Mouse (Mus musculus): ENCODE measurements around the gene Mta3.
"Not testable (repeated sequence)": the region's sequence is repeated elsewhere in the genome, so short reads cannot be mapped to it uniquely, and the experiment has no call there.

Mta3 gene

DNA sequence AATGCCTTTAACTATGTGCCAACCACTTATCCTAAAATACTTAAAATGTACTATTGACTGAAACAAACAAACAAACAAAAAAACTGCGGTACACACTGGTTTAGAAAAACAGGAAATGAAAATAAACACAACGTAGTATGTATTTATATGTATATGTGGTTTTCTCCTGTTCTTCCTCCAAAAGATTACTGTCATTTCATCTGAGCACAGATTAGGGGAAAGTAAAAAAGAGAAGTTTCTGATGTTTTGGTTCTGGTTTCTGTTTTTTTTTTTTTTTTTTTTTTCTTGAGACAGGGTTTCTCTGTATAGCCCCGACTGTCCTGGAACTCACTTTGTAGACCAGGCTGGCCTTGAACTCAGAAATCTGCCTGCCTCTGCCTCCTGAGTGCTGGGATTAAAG lies 3.6 kb downstream of the Mta3 start:
- not testable (repeated sequence) for DNase-seq

DNA sequence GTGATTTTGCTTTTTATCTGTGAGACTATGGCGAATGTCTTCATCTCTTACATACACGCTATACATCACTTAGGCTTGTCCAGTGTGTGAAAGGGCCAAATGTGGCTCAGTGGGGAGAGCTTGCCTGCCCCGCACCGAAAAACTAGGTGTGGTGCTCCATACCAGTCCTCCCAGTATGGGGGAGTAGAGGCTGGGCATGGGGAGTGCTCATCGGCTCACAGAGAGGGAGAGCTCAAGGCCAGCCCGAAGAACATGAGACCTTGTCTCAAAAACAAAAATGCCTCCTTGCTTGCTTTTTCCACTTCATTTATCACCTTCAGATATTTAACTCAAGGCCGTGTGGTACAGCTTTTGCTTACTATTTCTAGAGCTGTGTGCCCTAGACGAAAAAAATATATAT lies 4.7 kb downstream of the Mta3 start:
- no peak for DNase-seq

DNA sequence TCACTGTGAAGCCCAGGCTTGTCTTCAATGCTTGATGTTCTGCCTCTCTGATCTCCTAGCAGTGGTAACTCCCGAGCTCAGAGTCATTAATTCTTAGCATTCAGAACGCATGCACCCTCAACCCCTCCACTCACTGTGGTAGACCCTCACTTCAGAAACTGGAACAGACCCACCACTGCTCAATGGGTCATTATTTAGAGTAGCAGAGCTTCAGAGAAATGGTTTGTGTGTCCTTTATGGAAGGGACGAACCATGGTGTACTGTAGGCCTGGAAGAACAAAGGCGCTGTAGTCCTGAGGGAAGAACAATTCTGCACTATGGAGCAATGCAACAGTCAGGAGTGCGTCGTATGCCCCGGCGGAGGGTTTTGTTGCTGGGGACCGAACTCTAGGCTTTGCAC lies 6.4 kb downstream of the Mta3 start:
- no peak for DNase-seq

DNA sequence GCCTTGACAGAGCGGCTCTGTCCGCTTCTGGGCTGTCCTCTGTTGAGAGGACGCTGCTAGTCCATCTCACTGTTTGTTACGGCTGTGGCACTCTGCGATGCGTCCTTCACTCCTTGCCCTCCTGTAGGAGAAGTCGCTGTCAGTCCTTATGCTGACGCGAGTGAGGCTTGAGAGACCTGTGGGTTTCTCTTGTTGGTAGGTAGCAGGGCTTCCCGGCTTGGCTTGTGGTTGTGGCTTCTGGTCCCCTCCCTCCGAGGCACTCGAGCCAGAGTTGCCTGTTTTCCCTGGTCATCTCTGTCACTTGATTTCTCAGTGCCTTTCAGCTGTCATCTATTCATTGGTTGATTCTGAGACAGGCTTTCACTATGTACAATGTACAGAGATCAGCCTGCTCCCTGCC lies 14.5 kb downstream of the Mta3 start:
- DNase-seq: no peak

DNA sequence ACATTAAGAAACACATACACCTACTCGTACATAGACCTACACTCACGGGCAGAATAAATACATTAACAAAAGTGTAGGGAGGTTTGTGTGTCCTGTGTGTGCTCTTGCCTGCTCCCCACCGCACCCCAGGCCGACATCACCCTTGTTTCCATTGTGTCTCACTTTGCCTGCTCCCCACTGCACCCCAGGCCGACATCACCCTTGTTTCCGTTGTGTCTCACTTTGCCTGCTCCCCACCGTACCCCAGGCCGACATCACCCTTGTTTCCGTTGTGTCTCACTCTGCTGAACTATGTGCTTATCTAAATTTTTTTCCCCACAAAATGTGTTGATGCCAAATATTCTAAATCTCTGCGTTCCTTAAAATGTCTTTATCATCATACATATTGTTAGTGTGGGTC lies 15.2 kb downstream of the Mta3 start:
- DNase-seq: no peak

DNA sequence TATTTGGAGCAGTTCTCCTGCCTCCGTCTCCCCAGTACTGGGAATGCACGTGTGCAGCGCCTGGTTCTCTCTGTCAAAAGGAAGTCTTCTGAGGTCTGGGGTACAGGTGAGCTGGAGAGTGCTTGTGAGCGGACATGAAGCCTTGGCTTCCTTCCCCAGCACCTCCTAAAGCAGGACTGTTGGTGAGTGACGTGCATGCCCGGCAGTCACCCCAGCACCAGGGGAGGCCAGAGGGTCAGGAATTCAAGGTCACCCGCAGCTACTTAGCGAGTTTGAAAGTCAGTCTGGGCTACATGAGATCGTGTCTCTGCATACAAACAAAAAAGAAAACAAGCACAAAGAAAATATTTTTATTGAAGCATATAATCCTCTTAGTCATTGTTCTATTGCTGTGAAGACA lies 17.1 kb downstream of the Mta3 start:
- no peak for DNase-seq

DNA sequence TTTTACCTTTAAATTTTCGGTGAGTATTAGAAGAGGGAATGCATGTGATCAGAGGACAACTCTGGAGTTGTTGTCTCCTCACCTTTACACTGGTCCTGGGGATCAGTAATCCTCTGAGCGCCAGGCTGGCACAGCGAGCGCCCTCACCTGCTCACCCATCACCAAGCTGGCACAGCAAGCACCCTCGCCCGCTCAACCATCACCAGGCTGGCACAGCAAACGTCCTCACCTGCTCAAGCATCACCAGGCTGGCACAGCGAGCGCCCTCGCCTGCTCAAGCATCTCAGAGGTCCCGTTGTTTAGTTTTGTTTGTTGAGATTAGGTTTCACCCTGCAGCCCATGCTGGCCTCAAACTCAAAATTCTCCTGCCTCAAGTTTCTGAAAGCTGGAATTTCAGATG lies 20.5 kb downstream of the Mta3 start:
- DNase-seq: no peak

DNA sequence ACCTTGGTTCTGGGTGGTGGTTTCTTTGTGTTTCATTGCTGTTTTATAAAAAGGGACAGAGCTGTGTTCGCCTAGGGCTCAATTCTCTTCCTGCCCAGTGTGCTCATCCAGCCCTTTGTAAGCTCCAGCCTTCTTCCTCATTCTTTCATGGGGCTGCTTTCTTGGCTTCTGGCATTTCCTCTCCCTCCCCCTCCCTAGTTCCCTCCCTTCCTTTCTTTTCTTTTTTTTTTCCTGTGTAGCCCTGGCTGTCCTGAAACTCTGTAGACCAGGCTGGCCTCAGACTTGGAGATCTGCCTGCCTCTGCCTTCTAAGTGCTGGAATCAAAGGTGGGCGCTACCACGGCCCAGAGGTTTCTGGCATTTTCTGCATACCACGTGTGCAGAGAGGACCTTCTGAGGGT lies 21.7 kb downstream of the Mta3 start:
- no peak for DNase-seq

DNA sequence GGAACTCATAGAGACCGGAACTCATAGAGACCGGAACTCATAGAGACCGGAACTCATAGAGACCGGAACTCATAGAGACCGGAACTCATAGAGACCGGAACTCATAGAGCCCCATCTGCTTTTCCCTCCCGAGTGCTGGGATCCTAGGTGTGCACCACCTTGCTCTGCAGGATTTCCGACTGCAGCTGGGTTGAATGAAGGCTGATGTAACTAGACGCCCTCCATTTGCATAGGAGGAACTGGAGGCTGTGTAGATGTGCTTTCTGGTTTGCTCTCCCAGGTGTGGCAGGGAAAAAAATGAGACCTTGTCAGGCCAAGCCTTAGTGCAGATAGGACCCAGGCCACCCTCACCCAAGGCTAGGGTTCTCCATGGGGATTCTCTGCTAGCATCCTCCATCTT lies 23.1 kb downstream of the Mta3 start:
- DNase-seq: no peak

DNA sequence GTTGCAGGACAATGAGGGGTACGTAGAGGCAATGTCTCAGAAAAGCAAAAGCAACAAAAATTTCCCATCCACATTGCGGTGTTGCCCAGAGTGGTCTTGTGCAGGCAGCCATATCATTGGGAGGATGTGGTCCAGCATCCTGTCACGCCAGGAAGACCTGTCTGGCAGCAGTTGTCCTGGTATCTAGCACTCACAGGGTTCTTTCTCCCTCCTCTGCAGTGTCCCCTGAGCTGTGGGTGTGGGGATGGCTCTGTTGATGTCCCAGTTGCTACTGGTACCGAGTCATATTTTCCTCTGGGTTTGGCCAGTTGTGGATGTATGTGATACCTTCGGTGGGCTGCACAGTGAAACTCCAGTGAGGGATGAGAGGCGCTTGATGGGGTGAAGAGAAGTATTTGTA lies 24.2 kb downstream of the Mta3 start:
- peak; percentile 49 for DNase-seq

DNA sequence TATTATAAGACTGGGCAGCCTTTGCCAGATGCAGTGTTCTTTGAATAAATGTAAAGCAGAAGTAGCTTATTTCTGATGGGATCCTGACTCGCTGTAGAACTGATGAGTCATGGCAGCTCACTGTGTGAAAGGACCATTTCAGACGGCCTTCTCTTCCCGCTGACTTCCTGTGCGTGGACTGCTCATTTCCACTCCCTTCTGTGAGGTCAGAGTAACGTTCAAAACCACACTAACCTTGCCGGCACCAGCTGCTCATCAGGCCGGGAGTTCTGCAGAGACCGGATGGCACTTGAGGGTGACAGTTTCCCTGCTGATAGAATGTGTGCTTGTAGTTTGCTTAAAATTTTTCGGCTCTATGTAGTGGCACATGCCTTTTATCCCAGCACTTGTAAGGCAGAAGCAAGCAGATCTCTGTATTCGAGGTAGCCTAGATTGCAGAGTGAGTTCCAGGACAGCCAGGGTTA lies 26.2 kb downstream of the Mta3 start:
- peak; percentile 65 for DNase-seq

DNA sequence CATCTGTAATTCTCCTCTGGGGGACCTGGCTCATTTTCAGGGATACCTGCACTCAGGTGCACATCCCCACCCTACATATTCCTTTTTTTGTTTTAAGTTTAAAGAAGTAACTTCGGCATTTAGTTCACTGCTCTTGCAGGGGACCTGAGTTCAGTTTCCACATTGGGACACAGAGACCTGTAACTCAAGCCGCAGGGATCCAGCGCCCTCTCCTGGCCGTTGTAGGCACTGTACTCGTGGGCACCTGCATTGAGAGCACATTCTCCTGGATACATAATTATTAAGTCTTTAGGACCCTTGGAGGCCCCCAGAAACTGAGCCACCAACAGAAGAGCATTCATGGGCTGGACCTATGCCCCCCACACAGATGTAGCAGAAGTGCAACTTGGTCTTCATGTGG lies 26.8 kb downstream of the Mta3 start:
- peak; percentile 87 for DNase-seq

DNA sequence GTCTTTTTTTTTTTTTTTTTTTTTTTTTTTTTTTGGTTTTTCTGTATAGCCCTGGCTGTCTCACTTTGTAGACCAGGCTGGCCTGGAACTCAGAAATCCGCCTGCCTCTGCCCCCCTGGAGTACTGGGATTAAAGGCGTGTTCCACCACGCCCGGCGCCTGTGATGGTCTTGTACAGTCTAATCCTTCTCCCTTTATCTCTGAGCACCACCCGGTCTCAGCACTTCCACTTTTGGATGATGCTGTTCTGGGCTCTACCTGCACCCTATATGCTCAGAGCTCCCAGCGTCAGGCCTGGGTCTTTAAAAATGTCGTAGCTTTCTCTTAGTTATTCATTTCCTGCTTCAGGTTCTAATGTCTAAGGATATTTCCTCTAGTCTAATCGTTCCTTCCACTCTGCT lies 30.7 kb downstream of the Mta3 start:
- no peak for DNase-seq

DNA sequence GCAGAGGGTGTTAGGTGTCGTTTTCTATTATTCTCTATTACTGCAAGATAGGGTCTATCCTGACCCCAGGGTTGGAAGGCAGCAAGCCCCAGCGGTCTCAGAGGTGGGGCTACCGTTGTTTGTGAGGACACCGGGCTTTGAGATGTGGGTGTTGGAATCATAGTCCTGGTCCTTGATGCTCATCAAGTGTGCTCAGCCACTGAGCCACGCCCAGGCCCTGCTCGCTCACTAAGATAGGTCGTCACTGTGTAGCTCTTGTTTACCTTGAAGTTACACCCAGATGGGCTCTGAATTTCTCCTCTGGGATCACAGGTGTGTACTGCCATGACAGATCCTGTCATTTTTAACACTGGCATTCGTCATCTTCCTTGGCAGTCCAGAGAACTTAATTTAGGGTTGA lies 31.8 kb downstream of the Mta3 start:
- DNase-seq: no peak

DNA sequence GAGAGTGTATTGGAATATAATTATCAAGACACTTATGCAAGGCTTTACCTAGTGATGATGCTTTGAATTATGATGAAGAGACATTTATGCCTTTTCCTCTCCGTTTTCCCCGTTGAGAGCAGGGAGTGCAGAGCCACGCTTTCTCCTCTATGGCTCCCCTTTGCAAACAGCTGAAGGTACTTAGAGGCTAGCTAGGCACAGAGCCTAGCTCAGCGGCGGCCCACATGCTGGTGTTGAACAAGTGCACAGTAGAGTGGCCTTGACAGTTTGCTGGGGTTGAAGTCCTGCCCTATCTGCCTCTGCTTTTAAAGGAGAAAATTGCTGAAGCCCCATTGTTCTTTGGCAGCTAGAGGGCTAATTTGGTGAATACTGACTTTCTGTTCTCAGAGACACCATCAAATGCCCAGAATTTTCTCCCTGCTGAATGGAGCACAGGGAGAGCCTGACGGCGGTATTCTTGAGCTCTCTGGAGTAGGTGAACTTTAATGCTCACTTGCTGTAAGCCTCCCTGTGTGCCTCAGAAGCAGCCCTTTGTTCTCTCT lies 34.2 kb downstream of the Mta3 start:
- no peak for DNase-seq

DNA sequence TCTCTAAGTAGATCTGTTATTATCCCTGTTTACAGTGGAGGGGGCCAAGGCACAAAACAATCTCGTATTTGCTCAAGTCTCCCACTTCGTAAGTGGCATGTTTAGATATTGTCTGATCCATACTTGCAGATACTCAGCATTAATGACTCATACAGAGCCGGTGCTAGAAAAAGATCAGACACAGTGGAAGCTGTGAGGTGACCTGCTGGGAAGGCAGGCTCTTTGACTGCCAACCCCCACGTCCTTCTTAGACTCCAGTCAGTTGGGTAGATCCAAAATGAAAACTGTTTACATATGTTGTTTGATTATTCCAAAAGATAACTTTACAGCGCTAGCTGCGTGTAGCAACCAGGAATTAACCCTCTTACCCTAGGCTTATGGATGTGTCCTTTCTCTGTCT lies 35.3 kb downstream of the Mta3 start:
- DNase-seq: no peak

DNA sequence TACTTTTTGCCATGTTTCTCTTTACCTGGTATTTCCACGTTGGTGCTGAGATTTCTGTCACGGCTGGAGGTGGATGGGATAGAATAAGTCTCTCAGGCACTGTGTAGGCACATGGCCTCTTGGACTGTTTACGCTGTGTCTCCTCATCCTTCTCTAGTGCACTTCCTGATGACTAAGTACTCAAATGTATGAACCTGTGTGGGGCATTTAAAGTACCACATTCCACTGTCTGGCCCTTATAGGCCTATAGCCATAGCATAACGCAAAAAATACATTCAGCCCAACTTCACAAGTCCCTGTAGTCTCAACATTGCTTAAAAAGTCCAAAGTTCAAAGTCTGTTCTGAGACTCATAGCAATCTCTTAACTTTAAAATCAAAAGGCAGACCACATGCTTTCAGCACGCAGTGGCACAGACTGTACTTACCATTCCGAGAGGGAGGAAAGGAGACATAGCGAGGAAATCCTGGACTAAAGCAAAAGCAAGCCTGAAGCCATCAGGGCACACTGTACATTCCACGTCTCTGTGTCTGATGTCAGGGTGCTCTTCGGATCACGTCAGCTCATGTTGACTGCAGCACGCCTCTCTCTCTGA lies 38.4 kb downstream of the Mta3 start:
- no peak for DNase-seq

DNA sequence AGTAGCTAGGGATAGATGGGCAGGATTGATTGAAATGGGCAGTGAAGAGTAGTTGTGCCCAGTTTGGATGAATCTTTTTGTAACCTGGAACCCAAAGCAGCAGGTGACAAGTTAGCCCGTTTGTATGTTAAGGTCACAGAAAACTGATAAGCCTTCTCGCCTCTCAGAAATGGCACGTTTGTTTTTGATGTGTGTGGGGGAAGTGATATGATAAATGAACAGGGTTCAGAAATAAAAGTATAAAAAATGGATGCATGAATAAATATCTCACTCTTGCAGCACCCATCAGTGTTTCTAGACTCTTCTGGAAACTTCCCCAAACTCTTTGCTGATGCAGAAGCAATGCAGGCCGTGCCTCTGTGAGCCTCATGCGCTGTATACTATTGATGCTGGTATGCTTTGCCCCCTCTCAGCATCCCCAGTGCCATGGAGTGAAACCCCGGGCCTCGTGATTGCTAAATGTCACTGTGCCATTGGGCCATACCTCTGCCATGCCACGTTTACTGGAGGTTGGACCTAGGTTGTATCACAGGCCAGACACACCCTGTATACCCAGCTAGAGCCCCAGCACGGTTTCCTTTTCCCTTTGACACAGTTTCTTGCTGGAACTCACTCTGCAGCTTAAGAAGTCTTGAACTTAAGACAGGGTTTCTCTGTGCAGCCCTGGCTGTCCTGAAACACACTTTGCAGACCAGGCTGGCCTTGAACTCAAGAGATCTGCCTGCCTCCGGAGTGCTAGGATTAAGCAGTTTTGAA lies 41.6 kb downstream of the Mta3 start:
- no peak for DNase-seq

DNA sequence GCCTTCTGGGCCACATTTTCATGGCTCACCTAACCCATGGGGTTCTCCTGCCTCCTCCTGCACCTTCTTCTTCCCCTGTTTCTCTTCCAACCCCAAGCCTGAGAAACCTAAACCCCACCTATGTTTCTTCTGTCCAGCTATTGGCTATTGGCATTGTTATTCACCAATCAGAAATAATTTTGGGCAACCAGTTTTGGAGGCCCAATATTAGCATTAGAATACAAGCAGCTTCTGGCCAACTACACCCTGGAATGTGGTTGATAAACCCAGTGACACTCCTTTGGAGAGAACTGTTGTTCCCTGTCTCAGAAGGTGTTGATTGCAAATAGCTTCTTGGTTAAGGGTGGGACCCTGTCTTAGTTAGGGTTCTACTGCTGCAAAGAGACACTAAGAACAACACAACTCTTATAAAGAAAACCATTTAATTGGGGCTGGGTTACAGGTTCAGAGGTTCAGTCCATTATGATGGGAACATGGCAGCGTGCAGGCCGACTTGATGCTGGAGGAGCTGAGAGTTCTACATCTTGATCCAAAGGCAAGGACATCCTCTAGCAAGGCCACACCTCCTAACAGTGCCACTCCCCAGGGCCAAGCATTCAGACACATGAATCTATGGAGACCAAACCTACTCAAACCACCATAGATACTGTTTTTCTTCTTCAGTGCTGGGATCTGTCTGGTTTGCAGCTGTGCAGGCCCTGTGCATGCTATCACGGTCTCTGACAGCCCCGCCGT lies 44.4 kb downstream of the Mta3 start:
- no peak for DNase-seq

DNA sequence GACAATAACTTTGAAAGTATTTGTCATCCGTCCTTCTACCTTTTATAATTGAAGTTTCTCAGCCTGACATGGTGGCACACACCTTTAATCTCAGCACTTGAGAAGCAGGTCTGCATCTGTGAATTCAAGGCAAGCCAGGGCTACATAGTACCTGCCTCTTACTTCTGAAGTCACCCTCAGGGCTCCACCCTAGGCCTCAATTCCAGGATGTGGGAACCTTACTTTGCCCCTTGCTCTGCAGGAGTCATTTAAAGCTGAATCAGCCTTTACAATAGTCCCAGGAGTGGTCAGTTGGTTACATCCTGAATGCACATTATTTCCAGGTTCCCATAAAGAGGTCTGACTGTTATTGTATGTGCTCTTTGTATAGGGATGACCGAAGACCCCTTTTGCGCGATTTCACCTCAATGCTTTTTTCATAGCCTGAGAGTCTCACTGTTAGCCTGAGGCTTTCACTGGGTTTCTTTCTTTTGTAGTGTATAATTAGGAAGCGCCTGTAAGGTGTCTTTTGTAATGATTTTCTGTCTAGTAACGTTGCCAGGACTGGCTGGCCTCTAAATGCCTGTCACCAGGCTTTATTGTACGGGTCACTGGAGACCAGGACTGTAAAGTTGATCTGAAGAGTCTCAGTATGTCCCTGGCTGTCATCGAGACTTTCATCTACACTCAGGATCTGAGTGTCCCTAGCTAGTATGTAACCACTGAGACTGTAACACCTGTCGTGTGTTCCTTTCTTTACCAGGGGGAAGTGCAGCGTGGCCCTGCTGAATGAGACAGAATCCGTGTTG lies 47.3 kb downstream of the Mta3 start:
- DNase-seq: no peak

DNA sequence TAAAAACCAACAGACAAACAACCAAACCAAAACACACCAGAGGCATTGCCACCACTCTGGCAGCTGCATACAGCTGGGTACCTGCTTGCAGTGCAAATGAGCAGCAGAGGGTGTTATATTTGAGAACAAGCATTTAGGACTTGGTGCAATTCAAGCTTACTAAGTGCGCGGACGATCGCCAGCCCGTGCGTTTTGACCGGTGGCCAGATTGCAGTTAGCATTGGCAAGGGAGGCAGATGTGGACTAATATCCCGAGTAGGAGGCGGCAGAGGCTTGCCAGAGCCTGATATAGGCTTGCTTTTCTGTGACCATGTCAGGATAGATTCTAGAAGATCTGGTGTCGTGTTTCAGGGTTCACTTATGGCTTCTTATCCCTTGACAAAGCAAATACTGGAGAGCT lies 52.1 kb downstream of the Mta3 start:
- DNase-seq: no peak

DNA sequence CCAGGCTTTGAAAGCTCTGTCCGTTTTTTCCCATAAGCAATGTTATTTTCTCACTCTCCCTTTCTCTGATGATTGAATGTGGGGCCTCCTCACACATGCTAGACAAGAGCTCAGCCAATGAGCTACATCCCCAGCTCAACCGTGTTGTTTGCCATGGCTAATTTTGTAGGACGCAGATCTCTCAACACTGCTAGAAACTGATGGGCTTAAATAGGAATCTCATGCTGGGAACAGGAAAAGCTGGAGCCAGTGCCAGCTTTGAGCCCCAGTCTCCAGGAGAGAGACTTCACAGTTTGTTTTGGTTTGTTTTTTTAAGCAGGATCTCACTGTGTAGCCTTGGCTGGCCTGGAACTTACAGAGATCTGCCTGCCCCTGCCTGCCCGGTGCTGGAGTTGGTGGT lies 53.6 kb downstream of the Mta3 start:
- DNase-seq: no peak

DNA sequence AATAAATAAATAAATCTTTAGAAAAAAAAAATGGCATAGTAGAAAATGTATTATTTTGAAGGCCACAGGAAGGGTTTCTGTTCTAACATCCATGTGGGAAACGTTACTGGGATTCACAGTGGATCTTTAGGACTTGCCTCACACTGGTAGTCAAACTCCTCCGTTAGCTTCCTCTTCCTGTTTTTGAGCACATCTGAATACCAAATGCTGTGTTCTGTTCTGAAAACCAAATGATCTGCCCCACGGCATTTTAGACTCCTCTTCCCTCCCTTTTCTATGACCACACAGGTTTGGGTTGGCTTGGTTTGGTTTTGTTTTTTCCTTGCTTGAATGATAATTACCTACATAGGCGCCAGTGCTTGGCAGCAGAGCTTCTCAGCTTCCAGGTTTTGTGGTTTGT lies 58.6 kb downstream of the Mta3 start:
- no peak for DNase-seq

Measured in thymus, postnatal 14 days (tissue).